Mouse (Mus musculus) cortical plate, adult 2 months (tissue): ENCODE data around the gene Timm13.

Source experiments
- CTCF ChIP-seq: fragments of 200-500 bp; IDR thresholded peaks from 2 replicates; pipeline ENCODE4 v1.5.1; 2011; ENCODE audit warnings: mild to moderate bottlenecking, control low read depth, low read length; ENCODE audit not compliant: insufficient read depth; ENCODE audit errors: extremely low read depth
- POLR2A ChIP-seq: fragments of 200-500 bp; IDR thresholded peaks from 2 replicates; pipeline ENCODE4 v1.6.1; 2011; ENCODE audit warnings: mild to moderate bottlenecking, low read length, control low read depth; ENCODE audit not compliant: insufficient read depth; ENCODE audit errors: extremely low read depth

DNA sequence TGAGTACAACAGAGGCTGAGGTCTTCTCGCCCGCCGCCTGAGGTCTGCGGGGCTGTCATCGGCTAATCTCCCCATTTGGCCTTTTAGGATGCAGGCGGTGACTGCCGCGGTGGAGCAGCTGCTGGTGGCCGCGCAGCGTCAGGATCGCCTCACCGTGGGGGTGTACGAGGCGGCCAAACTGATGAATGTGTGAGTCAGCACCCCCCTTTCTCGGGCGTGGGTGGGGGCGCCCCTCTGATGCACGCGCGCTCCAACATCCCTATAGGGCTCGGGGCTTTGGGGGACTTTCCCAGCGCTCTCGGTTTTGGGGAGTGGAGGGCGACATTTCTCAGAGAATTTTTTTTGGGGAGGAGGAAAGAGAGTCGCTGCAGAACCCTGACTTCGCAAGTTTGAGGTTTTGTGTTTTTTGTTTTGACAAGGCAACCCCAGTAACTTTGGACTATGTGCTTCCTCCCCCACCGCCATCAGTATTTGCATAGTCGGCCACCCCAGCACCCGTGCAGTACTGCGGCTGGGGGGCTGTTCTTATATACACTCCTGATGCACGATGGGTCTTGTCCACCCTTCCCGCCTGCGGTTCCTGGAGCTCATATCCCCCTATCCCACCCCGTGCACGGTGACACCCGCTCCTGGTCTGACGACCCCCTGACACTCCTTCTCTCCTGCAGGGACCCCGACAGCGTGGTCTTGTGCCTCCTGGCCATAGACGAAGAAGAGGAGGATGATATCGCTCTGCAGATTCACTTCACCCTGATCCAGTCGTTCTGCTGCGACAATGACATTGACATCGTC, 29.8 kb upstream of the Timm13 start:
- TF ChIP-seq CTCF (no peak), POLR2A (no peak)
